28 mouse cellular contexts compared by ENCODE assay signal in genomic region chr1:151422178-151422577, GRCm38 (mm10). TPM values are rescaled to one million over a fixed set of nuclear protein-coding genes. Genes with fewer than 3 reads are reported as not detected.
DNase-seq lines count a peak whose midpoint lies in the region; ATAC-seq and TF ChIP-seq lines count a peak whose summit lies in the region.
"Had no signal": no experiment of that assay in that cellular context is flagged by ENCODE, and none has a peak within 500 bp of the region (broad histone marks: within the 10 kb centered on the region; RNA-seq: fewer than 3 reads in every experiment).

No protein-coding gene starts in this region.

- no peak for TF ChIP-seq CTCF in lung, adult 2 months (IDR thresholded peaks at IDR 0.05; ENCODE audit: insufficient read depth, low read length)

- no peaks in the 10 kb centered on the region; the same call in none of the 2 replicates for H3K4me1 ChIP-seq in lung, adult 2 months (ENCODE audit: control insufficient read depth, insufficient read depth, low read length)

- intact Hi-C loops in left cerebral cortex, postnatal 36 days (cut with DNase I) = no loop called here
- intact Hi-C loops in gastrocnemius, postnatal 14 days (cut with DNase I; ENCODE audit: low total_unique reads) = no loop called here

- 58% methylated on average over 3 of the region's 3 CpGs for WGBS in lung, adult 2 months

- TF ChIP-seq POLR2A in lung, adult 2 months (IDR thresholded peaks at IDR 0.05; ENCODE audit: borderline replicate concordance, extremely low read depth, low read depth, low read length) = no peak

- ATAC-seq in common myeloid progenitor, adult 5-6 weeks (replicated peaks; ENCODE audit: low read depth, poor library complexity, severe bottlenecking) = peak; percentile 92
- ATAC-seq in megakaryocyte, adult 5-6 weeks (ENCODE audit: poor library complexity, severe bottlenecking) = peak; percentile 89
- ATAC-seq: activated CD4-positive, CD25-positive, alpha-beta regulatory T cell, adult 4 months; forebrain, embryonic 13.5 days; forebrain, embryonic 16.5 days; intestine, embryonic 15.5 days had no signal

- no peak overlapping the region for H3K4me3 ChIP-seq in lung, adult 2 months (replicated peaks; ENCODE audit: extremely low read depth, low read depth, low read length)
- H3K4me3 ChIP-seq: forebrain, embryonic 10.5 days; forebrain, embryonic 13.5 days; heart, embryonic 10.5 days; heart, embryonic 13.5 days; hindbrain, embryonic 12.5 days; hindbrain, embryonic 15.5 days; intestine, embryonic 15.5 days had no signal

- peak; percentile 17 for DNase-seq in lung, postnatal 36 days
- DNase-seq in lung, adult 2 months = no peak
- no peak for DNase-seq in cerebellum, postnatal 4 days (ENCODE audit: low spot score in 2 of 2)
- no peak for DNase-seq in left cerebral cortex, postnatal 36 days (ENCODE audit: low spot score in 2 of 2)
- no peak for DNase-seq in gastrocnemius, postnatal 14 days
- no peak for DNase-seq in adrenal gland, postnatal 4 days (ENCODE audit: low spot score in 2 of 2)
- DNase-seq: adrenal gland, adult 8-10 months; adrenal gland, postnatal 25 days; B cell, adult 2 months; cerebellum, adult 11 months; cerebellum, adult 2 months; cerebellum, adult 9-11 months; cerebellum, postnatal 25 days; gastrocnemius, postnatal 10 days; heart, adult 18-20 months; heart, postnatal 14 days; heart, postnatal 4 days had no signal

RNA-seq across cellular contexts. Expression of gene Swt1, which starts 6.1 kb away (rescaled TPM):
- 12.2 and 14.2 TPM in 2 replicates for polyA plus RNA-seq in lung, adult 2 months (2012; rRNA removed)
- 26.3 and 31.0 TPM in 2 replicates for total RNA-seq in common myeloid progenitor, adult 5-6 weeks (2017)
- 20.3 and 27.6 TPM in 2 replicates for total RNA-seq in megakaryocyte, adult 5-6 weeks (2015)
- total RNA-seq in megakaryocyte, adult 5-6 weeks (2017) = 19.2 and 21.1 TPM in 2 replicates
- 10 to 100 TPM; 10.5 to 15.2 TPM for total RNA-seq in left cerebral cortex, postnatal 36 days (2021)
- total RNA-seq in gastrocnemius, postnatal 14 days (2021) = 1 to 10 TPM; 4.6 to 8.1 TPM
- 10 to 100 TPM; 16.7 to 18.9 TPM for total RNA-seq in adrenal gland, postnatal 4 days (2021)

RNA-seq across cellular contexts. Expression of gene Trmt1l, which starts 6.2 kb away (rescaled TPM):
- 13.2 and 13.8 TPM in 2 replicates for polyA plus RNA-seq in lung, adult 2 months (2012; rRNA removed)
- 26.3 and 28.6 TPM in 2 replicates for total RNA-seq in common myeloid progenitor, adult 5-6 weeks (2017)
- 34.7 and 40.4 TPM in 2 replicates for total RNA-seq in megakaryocyte, adult 5-6 weeks (2015)
- total RNA-seq in megakaryocyte, adult 5-6 weeks (2017) = 20.8 and 20.9 TPM in 2 replicates
- total RNA-seq in left cerebral cortex, postnatal 36 days (2021) = 10 to 100 TPM; 24.1 to 33.0 TPM
- total RNA-seq in gastrocnemius, postnatal 14 days (2021) = 10 to 100 TPM; 12.0 to 12.3 TPM
- total RNA-seq in adrenal gland, postnatal 4 days (2021) = 10 to 100 TPM; 21.3 to 21.7 TPM
